Comparison of ENCODE assay signal across 8 mouse cellular contexts in the genomic region with DNA sequence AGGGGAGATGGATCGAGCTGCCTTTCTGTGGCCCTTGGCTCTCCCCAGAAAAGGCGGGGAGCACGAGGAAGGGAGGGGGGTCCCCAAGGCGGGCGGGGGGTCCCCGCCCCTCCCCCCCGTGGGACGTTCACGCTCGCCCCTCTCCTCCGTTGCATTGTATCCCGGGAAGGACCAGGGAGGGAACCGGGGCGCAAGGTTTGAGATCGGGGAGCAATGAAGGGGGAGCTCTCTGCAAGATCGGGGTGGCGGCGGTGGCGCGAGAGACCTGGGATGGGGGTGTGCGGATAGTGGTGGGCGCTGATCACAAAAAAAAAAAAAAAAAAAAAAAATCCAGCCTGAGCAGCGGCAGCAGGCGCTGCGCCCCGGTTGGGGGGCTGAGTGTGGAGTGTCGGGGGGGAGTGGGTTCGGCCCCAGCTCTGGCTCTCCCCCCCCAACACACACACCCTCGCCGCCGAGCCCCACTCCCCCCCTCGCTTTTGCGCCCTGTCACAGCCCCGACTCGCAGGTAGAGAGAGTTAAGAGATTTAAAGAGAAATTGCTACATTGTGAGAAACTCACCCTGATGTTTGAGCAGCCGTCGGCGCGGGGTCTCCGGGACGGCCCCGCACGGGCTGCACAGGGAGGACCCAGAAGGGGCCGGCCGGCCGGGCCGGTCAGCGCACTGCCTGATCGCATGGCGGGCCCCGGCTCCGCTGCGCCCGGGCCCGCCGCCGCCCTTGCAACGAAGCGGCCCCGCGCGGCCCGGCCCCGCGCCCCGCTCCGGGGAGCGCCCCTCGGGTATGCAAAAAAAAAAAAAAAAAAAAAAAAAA. TPM values are rescaled to one million over a fixed set of nuclear protein-coding genes. Genes with fewer than 3 reads are reported as not detected.
DNase-seq lines count a peak whose midpoint lies in the region; ATAC-seq and TF ChIP-seq lines count a peak whose summit lies in the region.

A gene (minus strand): TSS at position 584 of the 809 bp plus-strand sequence.

- peak within 1 kb of the TSS; percentile 87 for H3K4me2 ChIP-seq in hindbrain, embryonic 16.5 days (ENCODE audit: low read length)

- no peaks in the 10 kb centered on the region for H3K27me3 ChIP-seq in hindbrain, embryonic 16.5 days (replicated peaks; ENCODE audit: control insufficient read depth, insufficient read depth, low read length)

- peak within 1 kb of the TSS; percentile 98 for H3K9ac ChIP-seq in hindbrain, embryonic 16.5 days (ENCODE audit: low read depth, low read length)

- no peaks in the 10 kb centered on the region for H3K9me3 ChIP-seq in hindbrain, embryonic 16.5 days (ENCODE audit: control insufficient read depth, low read length)

- peak; percentile 77 for ATAC-seq in hindbrain, embryonic 16.5 days
- ATAC-seq in megakaryocyte, adult 5-6 weeks (ENCODE audit: poor library complexity, severe bottlenecking) = peak; percentile 19

- no peaks in the 10 kb centered on the region for H3K36me3 ChIP-seq in hindbrain, embryonic 16.5 days (ENCODE audit: control insufficient read depth, insufficient read depth, low read length)

- peak within 1 kb of the TSS; percentile 86 for H3K4me3 ChIP-seq in hindbrain, embryonic 16.5 days (ENCODE audit: low read length)
- H3K4me3 ChIP-seq in left cerebral cortex, adult 2 months = peak within 1 kb of the TSS; percentile 91

- H3K4me1 ChIP-seq in hindbrain, embryonic 16.5 days (ENCODE audit: control insufficient read depth, insufficient read depth, low read depth, low read length) = peaks cover 47% of the 10 kb centered on the region

- H3K27ac ChIP-seq in hindbrain, embryonic 16.5 days (ENCODE audit: low read depth, low read length) = peak within 1 kb of the TSS; percentile 98
- peak within 1 kb of the TSS; percentile 98 for H3K27ac ChIP-seq in left cerebral cortex, adult 2 months

- intact Hi-C loops in left cerebral cortex, adult 2 months (cut with DNase I) = loop anchor here (1.0 to 10.0 kb wide), 3 partner anchors 19 to 967 kb away; no protein-coding TSS in a partner anchor

- no peak for TF ChIP-seq CTCF in left cerebral cortex, adult 2 months (IDR thresholded peaks at IDR 0.05)

- peak; percentile 93 for DNase-seq in Muller cell, postnatal 12 days (ENCODE audit: inconsistent ontology term)
- DNase-seq in cerebellum, adult 9-11 months = peak; percentile 87
- DNase-seq in frontal cortex, postnatal 36 days (ENCODE audit: low spot score in 2 of 2) = peak; percentile 63 to 81
- peak; percentile 76 to 83 for DNase-seq in left cerebral cortex, adult 2 months (ENCODE audit: extremely low spot score in 1 of 2, low spot score in 2 of 2)
- peak; percentile 83 for DNase-seq in right cerebral cortex, postnatal 14 days
- DNase-seq in urinary bladder, postnatal 25 days (ENCODE audit: low spot score) = peak; percentile 87

- under 1% methylated on average over 60 of the region's 69 CpGs for WGBS in hindbrain, embryonic 16.5 days

RNA-seq across cellular contexts. Expression of the gene that starts here (rescaled TPM):
- 5.0 and 6.9 TPM in 2 replicates for polyA plus RNA-seq in hindbrain, embryonic 16.5 days (2015; fragmentation: Nextera tagmentation; extraction: Ambion mirVana)
- total RNA-seq in left cerebral cortex, adult 2 months (2021) = 10 to 100 TPM; 14.5 to 15.4 TPM
- total RNA-seq in megakaryocyte, adult 5-6 weeks (2015) = 19.5 and 28.6 TPM in 2 replicates
- total RNA-seq in megakaryocyte, adult 5-6 weeks (2017) = 1.9 and 2.8 TPM in 2 replicates

Comparison
In these comparisons a context has a peak if more than half of its experiments do, and no peak if none do; other contexts are left out.
1. Peak in every context shown above with its lines: DNase-seq, ATAC-seq, H3K4me3 ChIP-seq and H3K27ac ChIP-seq.